Mouse (Mus musculus) skeletal muscle tissue, postnatal 0 days (tissue): ENCODE results near the gene Nutm2. TPM values are rescaled to one million over a fixed set of nuclear protein-coding genes. Genes with fewer than 3 reads are reported as not detected.

Experiments used
- polyA plus RNA-seq: library from polyadenylated mRNA; unstranded; fragments of >200 nt; fragmentation: Nextera tagmentation; extraction: Ambion mirVana; gene quantifications from 2 replicates; pipeline ENCODE4 v1.2.1, GENCODE M21; 2015

Nutm2 gene
- not detected in 2 replicates for polyA plus RNA-seq

DNA sequence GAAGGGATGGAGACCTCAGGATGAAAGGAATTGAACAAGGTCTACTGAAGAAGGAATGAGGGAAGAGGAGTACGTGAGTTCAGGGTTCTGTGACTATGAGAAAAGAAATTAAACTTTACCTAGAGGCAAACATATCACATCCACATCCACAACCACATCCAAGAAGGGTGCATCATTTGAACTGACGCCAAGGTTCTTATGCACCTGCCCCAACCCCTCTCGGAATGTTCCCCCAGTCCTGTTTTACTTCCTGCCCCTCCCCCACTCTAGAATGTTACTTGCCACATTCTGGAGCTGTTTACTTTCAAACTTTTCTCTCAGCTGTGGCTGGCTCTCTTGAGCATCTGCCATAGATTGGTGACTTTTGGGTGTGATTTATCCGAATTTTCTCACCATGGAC lies at the start of gene Nutm2:
Gene Nutm2, plus strand, starts transcription at position 301 of the 400 bp plus-strand sequence.

DNA sequence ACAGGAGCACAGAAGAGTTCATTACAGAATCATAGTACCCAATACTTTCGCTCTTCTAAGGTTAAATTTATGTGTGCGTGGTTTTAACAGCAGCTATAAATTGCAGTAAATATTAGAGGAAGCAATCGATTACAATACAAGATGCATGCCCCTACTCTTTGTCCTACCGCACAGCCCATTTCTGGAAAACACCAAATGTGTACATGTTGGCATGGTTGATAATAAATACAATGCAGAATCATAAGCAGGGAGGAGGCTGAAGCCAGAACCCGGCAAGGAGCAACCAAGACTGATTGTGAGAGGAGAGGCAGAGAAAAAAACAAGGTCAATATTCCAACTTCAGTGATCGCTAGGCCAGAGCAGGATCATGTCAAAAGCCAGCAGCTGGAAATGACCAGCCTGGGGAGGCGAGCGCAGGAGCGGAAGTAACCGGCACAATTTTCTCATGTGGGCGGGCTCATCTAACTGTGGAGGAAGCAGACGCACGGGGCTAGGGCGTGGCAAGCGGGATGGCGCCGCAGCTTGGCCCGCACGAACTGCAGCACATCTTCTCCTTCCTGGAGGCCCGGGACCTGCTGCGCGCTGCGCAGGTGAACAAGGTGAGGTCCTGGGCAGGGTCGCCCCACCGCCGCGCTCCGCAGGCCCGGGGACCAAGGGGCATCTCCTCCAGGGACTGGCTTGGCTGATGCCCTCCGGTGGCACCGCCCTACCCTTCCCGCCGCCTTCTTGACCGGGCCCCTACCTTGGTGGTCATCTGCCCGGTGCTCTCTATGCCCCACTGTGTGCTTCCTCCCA lies 49.5 kb upstream of the Nutm2 start, which contains the start of gene Fbxw17:
Gene Fbxw17, plus strand, starts transcription at position 476 of the 795 bp plus-strand sequence.

DNA sequence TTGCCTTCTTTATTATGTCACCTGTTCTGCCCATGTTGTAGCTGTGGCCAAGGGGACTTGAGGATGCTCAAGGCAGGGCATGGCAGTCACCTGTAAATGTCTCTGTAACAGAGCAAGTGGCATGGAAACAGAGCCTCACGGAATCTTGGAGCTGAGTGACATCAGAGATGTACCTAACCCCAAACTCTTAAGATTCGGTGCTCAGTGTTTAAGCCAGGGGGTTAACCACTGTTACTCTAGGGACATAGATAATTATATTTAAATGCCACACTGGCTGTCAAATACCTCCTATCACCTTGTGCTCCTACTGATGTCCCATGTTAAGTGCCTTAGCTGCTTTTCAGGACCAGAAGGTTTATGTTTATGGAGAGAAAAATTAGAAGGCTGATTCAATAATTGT lies 23.3 kb upstream of the Nutm2 start, which contains the start of gene Gm47429:
Gene Gm47429, minus strand, starts transcription at position 101 of the 400 bp plus-strand sequence.

Other genes starting within 250 kb of the Nutm2 start
- not detected in 2 replicates for gene Gm906, start 217.0 kb upstream of the Nutm2 start, polyA plus RNA-seq
- gene Fbxw17, start 49.4 kb upstream of the Nutm2 start, polyA plus RNA-seq, result 19.1 and 20.4 TPM in 2 replicates
- not detected in 2 replicates for gene Gm47429, start 23.4 kb upstream of the Nutm2 start, polyA plus RNA-seq
- gene Gm904, start 175.9 kb downstream of the Nutm2 start, polyA plus RNA-seq, result not detected in 2 replicates
- gene Gm8765, start 231.0 kb downstream of the Nutm2 start, polyA plus RNA-seq, result not detected in 2 replicates